Mouse (Mus musculus) common myeloid progenitor, adult 5-6 weeks (primary cell): ENCODE measurements around the gene Olfr206. TPM values are rescaled to one million over a fixed set of nuclear protein-coding genes. Genes with fewer than 3 reads are reported as not detected.
"Not testable (repeated sequence)": the region's sequence is repeated elsewhere in the genome, so short reads cannot be mapped to it uniquely, and the experiment has no call there.

Source experiments
- ATAC-seq: replicated peaks from 2 replicates; pipeline ENCODE4 v1.8.0; 2016; ENCODE audit warnings: low read depth, mild to moderate bottlenecking, moderate TSS enrichment, inconsistent platforms; ENCODE audit not compliant: poor library complexity, severe bottlenecking
- total RNA-seq: library from RNA; stranded (forward); fragments of 200-1000, 187-1606 nt; gene quantifications from 2 replicates; pipeline ENCODE4 v1.2.3, GENCODE M21; 2017

Gene Olfr206
- total RNA-seq: not detected in 2 replicates

- ATAC-seq: no peak
Observed at GRCm38 (mm10) chr16:59349146-59349545, at the start of gene Olfr206. TSS of gene Olfr206 (minus strand) at chr16:59349246.

DNA sequence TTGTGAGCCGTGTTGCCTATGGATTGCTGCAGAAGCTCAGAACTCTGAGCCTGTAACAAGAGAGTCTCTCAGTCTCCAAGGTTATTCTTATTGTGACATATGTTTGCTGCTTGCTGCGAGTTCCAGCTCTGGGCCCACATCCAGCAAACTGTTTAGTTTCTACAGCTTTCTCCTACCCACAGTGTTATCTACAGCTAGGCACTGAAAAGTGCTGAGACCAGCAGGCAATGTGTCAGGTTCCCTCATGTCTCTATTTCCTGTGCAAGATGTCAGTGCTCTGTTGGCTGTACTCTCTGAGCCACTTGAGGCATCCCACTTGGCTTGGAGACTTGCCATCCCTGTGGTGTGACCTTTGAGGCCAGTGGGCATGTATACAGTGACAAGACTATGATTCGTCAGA is 44.3 kb upstream of the Olfr206 start:
- ATAC-seq: no peak

GRCm38 (mm10) chr16:59363893-59364292 is 14.8 kb upstream of the Olfr206 start, which contains the start of gene Olfr209:
TSS of gene Olfr209 (minus strand) at chr16:59363993.
- no peak for ATAC-seq

DNA sequence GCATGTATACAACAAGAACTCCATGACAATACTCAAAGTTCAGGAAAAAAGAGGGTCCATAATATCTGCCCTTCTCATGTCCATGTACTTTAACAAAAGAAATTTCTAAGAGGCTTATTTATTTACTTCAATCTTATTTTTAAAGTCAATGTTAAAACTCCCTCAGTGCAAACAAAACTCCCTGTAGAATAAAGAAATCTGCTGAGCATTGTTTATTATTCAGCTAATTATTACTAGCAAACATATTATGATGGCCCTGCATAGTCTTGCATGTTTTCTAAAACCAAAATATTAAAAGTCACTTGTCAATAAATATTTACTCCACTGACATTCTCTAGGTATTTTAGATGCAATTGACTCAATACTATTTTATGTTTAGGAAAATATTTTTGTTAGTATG is 18.0 kb downstream of the Olfr206 start, which contains the start of gene Olfr205:
TSS of gene Olfr205 (minus strand) at position 101 of the 400 bp plus-strand sequence.
- no peak for ATAC-seq

DNA sequence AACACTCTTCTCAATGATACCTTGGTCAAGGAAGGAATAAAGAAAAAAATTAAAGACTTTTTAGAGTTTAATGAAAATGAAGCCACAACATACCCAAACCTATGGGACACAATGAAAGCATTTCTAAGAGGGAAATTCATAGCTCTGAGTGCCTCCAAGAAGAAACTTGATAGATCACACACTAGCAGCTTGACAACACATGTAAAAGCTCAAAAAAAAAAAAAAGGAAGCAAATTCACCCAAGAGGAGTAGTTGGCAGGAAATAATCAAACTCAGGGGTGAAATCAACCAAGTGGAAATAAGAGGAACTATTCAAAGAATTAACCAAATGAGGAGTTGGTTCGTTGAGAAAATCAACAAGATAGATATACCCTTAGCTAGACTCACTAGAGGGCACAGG is 25.8 kb downstream of the Olfr206 start:
- ATAC-seq: not testable (repeated sequence)

- no peak for ATAC-seq
Observed at GRCm38 (mm10) chr16:59318148-59318547, 30.9 kb downstream of the Olfr206 start, which contains the start of gene Olfr204. TSS of gene Olfr204 (minus strand) at chr16:59318248.

DNA sequence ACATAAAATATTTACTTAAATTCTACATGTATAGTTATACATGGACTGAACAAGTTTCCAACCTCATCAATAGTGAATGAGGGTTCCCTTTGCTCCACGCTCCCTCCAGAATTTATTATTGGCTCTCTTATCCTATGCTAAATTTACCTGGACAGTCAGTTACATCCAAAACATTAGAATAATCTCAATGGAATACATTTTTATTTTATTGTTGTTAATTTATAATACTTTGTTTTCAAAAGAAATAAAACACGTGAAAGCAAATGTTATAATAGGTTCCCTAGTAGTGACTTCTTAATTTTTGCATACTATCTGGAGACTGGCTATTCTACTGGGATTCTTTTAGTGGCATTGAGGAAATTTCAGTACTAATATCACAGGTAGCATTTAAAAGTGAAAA is 50.5 kb downstream of the Olfr206 start, which contains the start of gene Olfr203:
TSS of gene Olfr203 (plus strand) at position 301 of the 400 bp plus-strand sequence.
- ATAC-seq: no peak

Other genes starting within 250 kb of the Olfr206 start
- not detected in 2 replicates for gene Olfr193, start 237.4 kb downstream of the Olfr206 start, total RNA-seq
- not detected in 2 replicates for gene Olfr194, start 228.2 kb downstream of the Olfr206 start, total RNA-seq
- not detected in 2 replicates for gene Olfr195, start 202.2 kb downstream of the Olfr206 start, total RNA-seq
- gene Olfr196, start 178.8 kb downstream of the Olfr206 start, total RNA-seq: not detected in 2 replicates
- gene Olfr198, start 145.7 kb downstream of the Olfr206 start, total RNA-seq: not detected in 2 replicates
- gene Olfr199, start 129.5 kb downstream of the Olfr206 start, total RNA-seq: not detected in 2 replicates
- gene Olfr201, start 76.6 kb downstream of the Olfr206 start, total RNA-seq: not detected in 2 replicates
- not detected in 2 replicates for gene Olfr202, start 62.5 kb downstream of the Olfr206 start, total RNA-seq
- not detected in 2 replicates for gene Olfr203, start 50.4 kb downstream of the Olfr206 start, total RNA-seq
- gene Olfr204, start 31.0 kb downstream of the Olfr206 start, total RNA-seq: not detected in 2 replicates
- not detected in 2 replicates for gene Olfr205, start 18.1 kb downstream of the Olfr206 start, total RNA-seq
- gene Olfr209, start 14.7 kb upstream of the Olfr206 start, total RNA-seq: not detected in 2 replicates
- not detected in 2 replicates for gene Gabrr3, start 58.1 kb upstream of the Olfr206 start, total RNA-seq
- 69.3 and 69.6 TPM in 2 replicates for gene Riox2, start 122.5 kb upstream of the Olfr206 start, total RNA-seq